Mouse (Mus musculus) olfactory bulb, adult 2 months (tissue): Measurements from ENCODE around the gene Gm20498.
"Not testable (repeated sequence)": the region's sequence is repeated elsewhere in the genome, so short reads cannot be mapped to it uniquely, and the experiment has no call there.

Source experiments
- CTCF ChIP-seq: fragments of 200-500 bp; IDR thresholded peaks from 2 replicates; pipeline ENCODE4 v1.5.1; 2012; ENCODE audit warnings: low read depth, mild to moderate bottlenecking, low read length, moderate library complexity; ENCODE audit not compliant: insufficient read depth
- POLR2A ChIP-seq: fragments of 200-500 bp; IDR thresholded peaks from 2 replicates; pipeline ENCODE4 v1.6.1; 2012; ENCODE audit warnings: mild to moderate bottlenecking, low read depth, low read length, moderate library complexity; ENCODE audit not compliant: insufficient read depth

DNA sequence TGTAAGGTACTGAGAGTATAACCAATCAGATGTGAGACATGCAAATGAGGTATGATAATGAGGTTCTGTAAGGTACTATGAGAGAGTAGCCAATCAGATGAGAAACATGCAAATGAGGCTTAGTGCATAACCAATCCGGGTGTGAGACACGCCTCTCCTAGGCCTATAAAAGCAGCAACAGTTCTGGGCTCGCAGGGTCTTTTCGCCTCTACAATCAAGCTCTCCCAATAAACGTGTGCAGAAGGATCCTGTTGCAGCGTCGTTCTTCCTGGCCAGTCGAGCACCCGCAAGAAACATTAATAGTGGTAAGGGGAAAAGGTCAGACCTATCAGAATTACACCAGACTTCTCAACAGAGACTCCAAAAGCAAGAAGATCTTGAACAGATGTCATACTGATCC is 93.7 kb downstream of the Gm20498 start:
- not testable (repeated sequence) for TF ChIP-seq CTCF, POLR2A
